Mouse (Mus musculus) layer of hippocampus, adult 8-10 months (tissue): ENCODE data around the gene Atrnl1. TPM values are rescaled to one million over a fixed set of nuclear protein-coding genes. Genes with fewer than 3 reads are reported as not detected.

Source experiments
- DNase-seq, 2 experiments: peaks; one replicate each; pipeline ENCODE4 v3.0.0; 2022; ENCODE audit warnings: low spot score in 2 of 2
- total RNA-seq, 4 experiments: library from RNA; stranded (reverse); gene quantifications; 2 replicates each; pipeline ENCODE4 v1.2.4; 2022

Gene Atrnl1
- total RNA-seq, 4 experiments from 2014 or later, result 60.7 to 70.3 (median 65.2) TPM

GRCm38 (mm10) chr19:58112151-58112550 lies 501.3 kb downstream of the Atrnl1 start:
- DNase-seq, result no peak

- no peak for DNase-seq
Observed at GRCm38 (mm10) chr19:58113092-58113731, 502.4 kb downstream of the Atrnl1 start.

GRCm38 (mm10) chr19:58117595-58117994 lies 506.8 kb downstream of the Atrnl1 start:
- no peak for DNase-seq

- peak; percentile 51 to 65 for DNase-seq
Observed at GRCm38 (mm10) chr19:58118141-58118835, 507.5 kb downstream of the Atrnl1 start.

GRCm38 (mm10) chr19:58118864-58119263 lies 508.0 kb downstream of the Atrnl1 start:
- no peak for DNase-seq

- DNase-seq, result no peak
Observed at GRCm38 (mm10) chr19:58119681-58120173, 508.9 kb downstream of the Atrnl1 start.

- DNase-seq, result no peak
Observed at GRCm38 (mm10) chr19:58120661-58121060, 509.8 kb downstream of the Atrnl1 start.

GRCm38 (mm10) chr19:58121628-58122027 lies 510.8 kb downstream of the Atrnl1 start:
- DNase-seq, result no peak

- DNase-seq, result no peak
Observed at GRCm38 (mm10) chr19:58123620-58124019, 512.8 kb downstream of the Atrnl1 start.

GRCm38 (mm10) chr19:58124566-58124965 lies 513.7 kb downstream of the Atrnl1 start:
- no peak for DNase-seq

GRCm38 (mm10) chr19:58125010-58125409 lies 514.2 kb downstream of the Atrnl1 start:
- no peak for DNase-seq

GRCm38 (mm10) chr19:58131896-58132295 lies 521.1 kb downstream of the Atrnl1 start:
- no peak for DNase-seq

GRCm38 (mm10) chr19:58140191-58140784 lies 529.5 kb downstream of the Atrnl1 start:
- DNase-seq, result no peak

GRCm38 (mm10) chr19:58143853-58144454 lies 533.1 kb downstream of the Atrnl1 start:
- DNase-seq, result no peak

- no peak for DNase-seq
Observed at GRCm38 (mm10) chr19:58145521-58145920, 534.7 kb downstream of the Atrnl1 start.

GRCm38 (mm10) chr19:58151257-58151656 lies 540.4 kb downstream of the Atrnl1 start:
- no peak for DNase-seq

GRCm38 (mm10) chr19:58161569-58161968 lies 550.7 kb downstream of the Atrnl1 start:
- no peak for DNase-seq

GRCm38 (mm10) chr19:58164896-58165634 lies 554.2 kb downstream of the Atrnl1 start:
- no peak for DNase-seq

GRCm38 (mm10) chr19:58165635-58166015 lies 554.8 kb downstream of the Atrnl1 start:
- DNase-seq, result no peak

GRCm38 (mm10) chr19:58166147-58166546 lies 555.3 kb downstream of the Atrnl1 start:
- no peak for DNase-seq

- DNase-seq, result no peak
Observed at GRCm38 (mm10) chr19:58178410-58178809, 567.6 kb downstream of the Atrnl1 start.
